ENCODE assay signal across 9 mouse cellular contexts in genomic region chr9:62455210-62455969, GRCm38 (mm10).
DNase-seq lines count a peak whose midpoint lies in the region; ATAC-seq and TF ChIP-seq lines count a peak whose summit lies in the region.
"Had no signal": no experiment of that assay in that cellular context is flagged by ENCODE, and none has a peak within 500 bp of the region (broad histone marks: within the 10 kb centered on the region; RNA-seq: fewer than 3 reads in every experiment).

No protein-coding gene starts in this region.

- H3K4me3 ChIP-seq in intestine, embryonic 14.5 days (ENCODE audit: low read depth, low read length) = no peak overlapping the region
- no peak overlapping the region for H3K4me3 ChIP-seq in intestine, postnatal 0 days (ENCODE audit: low read depth, low read length)
- no peak overlapping the region for H3K4me3 ChIP-seq in embryonic facial prominence, embryonic 13.5 days
- H3K4me3 ChIP-seq in intestine, embryonic 15.5 days (replicated peaks) = no peak overlapping the region
- no peak overlapping the region for H3K4me3 ChIP-seq in macrophage (ENCODE audit: inconsistent target)
- H3K4me3 ChIP-seq: erythroblast, embryonic 14.5 days had no signal

- no peaks in the 10 kb centered on the region for H3K36me3 ChIP-seq in intestine, embryonic 14.5 days (ENCODE audit: control insufficient read depth, insufficient read depth, low read length)
- H3K36me3 ChIP-seq in intestine, postnatal 0 days (ENCODE audit: control insufficient read depth, insufficient read depth) = no peaks in the 10 kb centered on the region
- no peaks in the 10 kb centered on the region for H3K36me3 ChIP-seq in embryonic facial prominence, embryonic 13.5 days
- no peaks in the 10 kb centered on the region for H3K36me3 ChIP-seq in intestine, embryonic 15.5 days
- no peaks in the 10 kb centered on the region for H3K36me3 ChIP-seq in macrophage (ENCODE audit: inconsistent target)

- no peaks in the 10 kb centered on the region for H3K9me3 ChIP-seq in intestine, embryonic 14.5 days (ENCODE audit: control insufficient read depth, low read length)
- no peaks in the 10 kb centered on the region for H3K9me3 ChIP-seq in intestine, postnatal 0 days (ENCODE audit: control insufficient read depth)
- no peaks in the 10 kb centered on the region for H3K9me3 ChIP-seq in embryonic facial prominence, embryonic 13.5 days
- H3K9me3 ChIP-seq in intestine, embryonic 15.5 days = no peaks in the 10 kb centered on the region

- H3K79me2 ChIP-seq in macrophage (ENCODE audit: inconsistent target) = no peaks in the 10 kb centered on the region

- peaks cover 14% of the 10 kb centered on the region for H3K4me1 ChIP-seq in intestine, embryonic 14.5 days (replicated peaks; ENCODE audit: control insufficient read depth, insufficient read depth, low read length)
- H3K4me1 ChIP-seq in intestine, postnatal 0 days (replicated peaks; ENCODE audit: control insufficient read depth, insufficient read depth, low read length) = 0 out of 2 replicates have a peak, but pooled peaks cover 3% of the 10 kb centered on the region
- peaks cover 12% of the 10 kb centered on the region for H3K4me1 ChIP-seq in embryonic facial prominence, embryonic 13.5 days
- peaks cover 15% of the 10 kb centered on the region for H3K4me1 ChIP-seq in intestine, embryonic 15.5 days (replicated peaks)

- no peak for ATAC-seq in intestine, embryonic 14.5 days (replicated peaks; ENCODE audit: low FRiP score, low TSS enrichment, low read depth)
- ATAC-seq in intestine, postnatal 0 days = no peak
- ATAC-seq in embryonic facial prominence, embryonic 13.5 days (ENCODE audit: insufficient number of reproducible peaks, insufficient read depth, low FRiP score, low TSS enrichment, low read depth) = no peak
- no peak for ATAC-seq in intestine, embryonic 15.5 days
- no peak for ATAC-seq in cerebellum, adult (ENCODE audit: insufficient number of reproducible peaks, low FRiP score, low TSS enrichment)

- no peaks in the 10 kb centered on the region for H3K27me3 ChIP-seq in intestine, embryonic 14.5 days (replicated peaks; ENCODE audit: control insufficient read depth, insufficient read depth, low read length)
- H3K27me3 ChIP-seq in intestine, postnatal 0 days (replicated peaks; ENCODE audit: control insufficient read depth, insufficient read depth, low read length) = no peaks in the 10 kb centered on the region
- no peaks in the 10 kb centered on the region for H3K27me3 ChIP-seq in embryonic facial prominence, embryonic 13.5 days
- H3K27me3 ChIP-seq in intestine, embryonic 15.5 days (replicated peaks) = no peaks in the 10 kb centered on the region

- no peak for DNase-seq in intestine, embryonic 14.5 days (ENCODE audit: low spot score)
- no peak for DNase-seq in adrenal gland, adult 8-10 months
- no peak for DNase-seq in yolk sac, embryonic 10.5 days (ENCODE audit: low spot score)

- WGBS in intestine, embryonic 14.5 days = 59% methylated on average over 8 of the region's 8 CpGs
- 62% methylated on average over 8 of the region's 8 CpGs for WGBS in intestine, postnatal 0 days
- 71% methylated on average over 8 of the region's 8 CpGs for WGBS in embryonic facial prominence, embryonic 13.5 days
- whole genome bisulfite sequencing in intestine, embryonic 15.5 days = 57% methylated on average over 8 of the region's 8 CpGs
- WGBS in macrophage (ENCODE audit: missing documents) = 52% methylated on average over 8 of the region's 8 CpGs

- TF ChIP-seq CTCF in intestine, postnatal 0 days (IDR thresholded peaks at IDR 0.05; ENCODE audit: low read depth) = no peak

- peak overlapping the region; percentile 54 for H3K27ac ChIP-seq in intestine, embryonic 14.5 days (ENCODE audit: low read depth)
- H3K27ac ChIP-seq in intestine, postnatal 0 days (ENCODE audit: low read depth, low read length) = no peak overlapping the region
- H3K27ac ChIP-seq in embryonic facial prominence, embryonic 13.5 days = peak overlapping the region; percentile 60
- H3K27ac ChIP-seq in intestine, embryonic 15.5 days = peak overlapping the region; percentile 41
- H3K27ac ChIP-seq in macrophage = peak overlapping the region; percentile 78

- H3K4me2 ChIP-seq in intestine, embryonic 14.5 days (ENCODE audit: low read length) = 0 out of 2 replicates have a peak overlapping the region, but pooled peaks have one; percentile 23
- no peak overlapping the region for H3K4me2 ChIP-seq in intestine, postnatal 0 days (replicated peaks; ENCODE audit: low read depth)
- no peak overlapping the region for H3K4me2 ChIP-seq in embryonic facial prominence, embryonic 13.5 days
- 0 out of 2 replicates have a peak overlapping the region, but pooled peaks have one; percentile 1 for H3K4me2 ChIP-seq in intestine, embryonic 15.5 days (replicated peaks)

- H3K9ac ChIP-seq in intestine, embryonic 14.5 days (ENCODE audit: low read length) = 0 out of 2 replicates have a peak overlapping the region, but pooled peaks have one; percentile 3
- H3K9ac ChIP-seq in intestine, postnatal 0 days (ENCODE audit: low read depth, low read length) = no peak overlapping the region
- 0 out of 2 replicates have a peak overlapping the region, but pooled peaks have one; percentile 44 for H3K9ac ChIP-seq in embryonic facial prominence, embryonic 13.5 days
- no peak overlapping the region for H3K9ac ChIP-seq in intestine, embryonic 15.5 days

Comparison
In these comparisons a context has a peak if more than half of its experiments do, and no peak if none do; other contexts are left out.
1. H3K4me2 ChIP-seq: peak in intestine, embryonic 14.5 days (single experiment) and intestine, embryonic 15.5 days (single experiment); none in intestine, postnatal 0 days (single experiment) and embryonic facial prominence, embryonic 13.5 days (single experiment).
2. H3K9ac ChIP-seq: peak in intestine, embryonic 14.5 days (single experiment) and embryonic facial prominence, embryonic 13.5 days (single experiment); none in intestine, postnatal 0 days (single experiment) and intestine, embryonic 15.5 days (single experiment).